Mouse (Mus musculus) small intestine, adult 2 months (tissue): ENCODE data around the gene Sept4.

Experiments
- CTCF ChIP-seq: fragments of 200-500 bp; IDR thresholded peaks from 2 replicates; pipeline ENCODE4 v1.5.1; 2012; ENCODE audit warnings: low read depth, mild to moderate bottlenecking, control low read depth, inconsistent platforms, low read length, moderate library complexity, mixed read lengths; ENCODE audit not compliant: insufficient replicate concordance, insufficient read length; ENCODE audit errors: extremely low read depth
- POLR2A ChIP-seq: fragments of 200-500 bp; IDR thresholded peaks from 2 replicates; pipeline ENCODE4 v1.6.1; 2012; ENCODE audit warnings: low read depth, mild to moderate bottlenecking, control low read depth, inconsistent platforms, low read length, moderate library complexity

DNA sequence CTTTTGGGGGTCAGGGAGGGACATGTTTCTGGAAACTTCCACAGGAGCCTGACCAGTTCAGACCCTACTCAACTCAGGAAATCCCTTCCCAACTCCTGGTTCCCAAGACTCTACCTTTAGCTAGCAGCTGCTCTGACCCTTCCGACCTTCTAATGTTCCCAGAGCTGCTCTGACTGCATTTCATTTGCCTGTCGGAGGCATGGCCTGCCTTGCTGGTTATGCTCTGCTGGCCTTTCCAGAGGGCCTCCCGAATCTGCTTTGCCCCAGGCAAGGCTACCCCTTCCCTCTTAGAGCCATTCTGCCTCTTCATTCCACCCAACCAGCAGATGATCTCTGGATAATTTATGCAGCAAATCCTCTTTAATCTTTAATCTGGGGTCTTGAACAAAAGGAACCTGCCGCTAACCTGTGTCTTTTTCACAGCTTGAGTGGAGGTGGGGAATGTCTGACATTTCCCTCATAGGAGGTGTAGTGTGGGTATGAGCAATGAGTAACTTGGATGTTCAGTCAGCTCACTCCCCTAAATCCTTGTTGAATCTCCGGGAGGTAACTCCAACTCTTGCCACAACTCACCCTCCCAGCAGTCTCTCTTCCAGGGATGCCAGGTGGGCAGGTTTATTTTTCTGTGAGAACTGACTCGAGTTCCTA is 9.0 kb downstream of the Sept4 start:
- TF ChIP-seq POLR2A (no peak), CTCF (no peak)
